Mouse (Mus musculus): ENCODE results near the gene Gm5797.
A peak's percentile ranks its signal among the peaks of the same experiment; 100 is the strongest.
"Not testable (repeated sequence)": the region's sequence is repeated elsewhere in the genome, so short reads cannot be mapped to it uniquely, and the experiment has no call there.

The Gm5797 gene

DNA sequence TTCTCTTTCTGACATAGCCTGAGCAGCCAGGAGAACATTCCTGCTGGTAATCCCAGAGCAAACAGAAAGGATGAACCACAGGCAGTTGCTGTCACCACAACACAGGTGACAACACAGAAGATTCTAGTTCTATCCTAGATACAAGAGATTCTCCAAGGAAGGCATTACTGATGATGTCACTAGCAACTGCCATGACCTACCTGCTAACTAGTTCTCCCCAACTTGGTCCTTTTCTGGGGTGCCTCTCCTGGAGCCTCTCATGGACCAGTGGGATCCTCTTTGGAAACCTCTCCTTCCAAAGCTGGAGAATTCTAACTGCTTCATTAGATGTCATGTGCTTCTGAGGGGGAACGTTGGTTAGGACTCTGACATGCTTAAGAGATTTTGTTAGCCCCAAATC lies at the start of gene Gm5797:
Gene Gm5797, minus strand, starts transcription at position 101 of the 400 bp plus-strand sequence.
- not testable (repeated sequence) for DNase-seq (ENCODE audit: low spot score in 2 of 2)

DNA sequence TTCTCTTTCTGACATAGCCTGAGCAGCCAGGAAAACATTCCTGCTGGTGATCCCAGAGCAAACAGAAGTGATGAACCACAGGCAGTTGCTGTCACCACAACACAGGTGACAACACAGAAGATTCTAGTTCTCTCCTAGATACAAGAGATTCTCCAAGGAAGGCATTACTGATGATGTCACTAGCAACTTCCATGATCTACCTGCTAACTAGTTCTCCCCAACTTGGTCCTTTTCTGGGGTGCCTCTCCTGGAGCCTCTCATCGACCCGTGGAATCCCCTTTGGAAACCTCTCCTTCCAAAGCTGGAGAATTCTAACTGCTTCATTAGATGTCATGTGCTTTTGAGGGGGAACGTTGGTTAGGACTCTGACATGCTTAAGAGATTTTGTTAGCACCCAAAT lies 32.8 kb upstream of the Gm5797 start, which contains the start of gene Gm8374:
Gene Gm8374, minus strand, starts transcription at position 101 of the 400 bp plus-strand sequence.
- not testable (repeated sequence) for DNase-seq (ENCODE audit: low spot score in 2 of 2)

DNA sequence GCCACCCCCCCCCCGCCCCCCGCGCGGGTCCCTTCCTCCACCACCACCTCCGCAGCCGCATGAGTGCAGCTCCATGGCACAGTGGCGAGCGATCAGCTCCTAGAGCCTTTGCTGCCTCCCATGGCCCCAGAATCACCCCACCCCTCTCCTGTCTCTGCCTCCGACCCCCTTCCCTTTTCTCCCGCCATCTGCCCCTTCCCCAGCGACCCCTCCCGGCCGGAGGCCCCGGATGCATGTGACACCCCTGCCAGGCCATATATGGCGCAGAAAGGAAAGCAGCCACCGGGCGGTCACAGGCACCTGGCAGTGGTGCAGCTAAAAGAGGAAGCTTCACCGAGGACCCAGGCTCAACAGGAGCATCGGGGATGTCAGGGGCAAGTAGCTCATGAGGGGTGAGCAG lies 17.1 kb downstream of the Gm5797 start:
- DNase-seq (ENCODE audit: low spot score in 2 of 2), result peak; percentile 0 to 23

DNA sequence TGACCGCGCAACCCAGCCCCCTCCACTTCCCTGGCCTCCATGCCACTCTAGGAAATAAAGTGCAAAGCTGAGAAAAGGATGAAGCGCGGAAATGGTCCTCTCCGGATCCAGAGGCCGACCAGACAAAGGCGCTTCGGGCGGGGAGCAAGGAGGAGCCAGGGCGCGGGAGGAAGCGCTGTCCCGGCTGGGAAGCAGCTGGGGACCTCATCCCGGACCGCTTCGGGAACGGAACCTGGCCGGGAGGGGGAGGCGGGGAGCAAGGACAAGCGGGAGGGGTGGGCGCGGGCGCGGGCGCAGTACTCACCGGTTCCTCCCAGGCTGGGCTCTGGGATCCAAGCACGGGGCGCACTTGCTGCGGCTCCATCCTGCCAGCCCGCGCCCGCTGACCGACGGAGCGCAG lies 17.5 kb downstream of the Gm5797 start, which contains the start of gene Gm3739:
Gene Gm3739, minus strand, starts transcription at position 389 of the 400 bp plus-strand sequence.
- peak in 1 of 2 experiments; percentile 4 for DNase-seq (ENCODE audit: low spot score in 2 of 2)

Data from urinary bladder, adult 18-20 months (tissue).